Mouse (Mus musculus) limb, embryonic 15.5 days (tissue): ENCODE data around the gene Fignl2. TPM values are rescaled to one million over a fixed set of nuclear protein-coding genes. Genes with fewer than 3 reads are reported as not detected.

Source experiments
- ATAC-seq: fragments of 200-750 bp; cut with Nextera tagmentation; 2 replicates; pipeline ENCODE4 v1.8.0; 2017; ENCODE audit warnings: low read depth, moderate TSS enrichment; ENCODE audit not compliant: insufficient number of reproducible peaks, low FRiP score, low TSS enrichment
- H3K27ac ChIP-seq: fragments of 300-500 bp; sonication (generic); 2 replicates; pipeline ENCODE4 v1.5.1; 2015; ENCODE audit warnings: moderate library complexity, mild to moderate bottlenecking, inconsistent platforms
- H3K27me3 ChIP-seq: fragments of 300-500 bp; sonication (generic); 2 replicates; pipeline ENCODE4 v1.6.1; 2015; ENCODE audit warnings: inconsistent platforms
- H3K36me3 ChIP-seq: fragments of 300-500 bp; sonication (generic); 2 replicates; pipeline ENCODE4 v1.6.1; 2015; ENCODE audit warnings: inconsistent platforms
- H3K4me1 ChIP-seq: fragments of 300-500 bp; sonication (generic); 2 replicates; pipeline ENCODE4 v1.6.1; 2015; ENCODE audit warnings: inconsistent platforms
- H3K4me2 ChIP-seq: fragments of 300-500 bp; sonication (generic); 2 replicates; pipeline ENCODE4 v1.6.1; 2015; ENCODE audit warnings: mild to moderate bottlenecking, inconsistent platforms
- H3K4me3 ChIP-seq: fragments of 300-500 bp; sonication (generic); 2 replicates; pipeline ENCODE4 v1.5.1; 2015; ENCODE audit warnings: mild to moderate bottlenecking, inconsistent platforms
- H3K9ac ChIP-seq: fragments of 300-500 bp; sonication (generic); 2 replicates; pipeline ENCODE4 v1.6.1; 2015; ENCODE audit warnings: inconsistent platforms
- H3K9me3 ChIP-seq: fragments of 300-500 bp; sonication (generic); 2 replicates; pipeline ENCODE4 v1.6.1; 2016; ENCODE audit warnings: inconsistent platforms
- WGBS: fragments of 180-500 bp; shearing (Covaris S2); methylation state at CpG from one replicate; pipeline ENCODE4 v1.1.7; 2015; 5-methylcytosine and 5-hydroxymethylcytosine counted together
- polyA plus RNA-seq: library from polyadenylated mRNA; unstranded; fragments of >200 nt; fragmentation: Nextera tagmentation; extraction: Ambion mirVana; gene quantifications from 2 replicates; pipeline ENCODE4 v1.2.1, GENCODE M21; 2015

Gene Fignl2
- polyA plus RNA-seq, 1 experiment from 2014 or later, result 0.12 TPM

DNA sequence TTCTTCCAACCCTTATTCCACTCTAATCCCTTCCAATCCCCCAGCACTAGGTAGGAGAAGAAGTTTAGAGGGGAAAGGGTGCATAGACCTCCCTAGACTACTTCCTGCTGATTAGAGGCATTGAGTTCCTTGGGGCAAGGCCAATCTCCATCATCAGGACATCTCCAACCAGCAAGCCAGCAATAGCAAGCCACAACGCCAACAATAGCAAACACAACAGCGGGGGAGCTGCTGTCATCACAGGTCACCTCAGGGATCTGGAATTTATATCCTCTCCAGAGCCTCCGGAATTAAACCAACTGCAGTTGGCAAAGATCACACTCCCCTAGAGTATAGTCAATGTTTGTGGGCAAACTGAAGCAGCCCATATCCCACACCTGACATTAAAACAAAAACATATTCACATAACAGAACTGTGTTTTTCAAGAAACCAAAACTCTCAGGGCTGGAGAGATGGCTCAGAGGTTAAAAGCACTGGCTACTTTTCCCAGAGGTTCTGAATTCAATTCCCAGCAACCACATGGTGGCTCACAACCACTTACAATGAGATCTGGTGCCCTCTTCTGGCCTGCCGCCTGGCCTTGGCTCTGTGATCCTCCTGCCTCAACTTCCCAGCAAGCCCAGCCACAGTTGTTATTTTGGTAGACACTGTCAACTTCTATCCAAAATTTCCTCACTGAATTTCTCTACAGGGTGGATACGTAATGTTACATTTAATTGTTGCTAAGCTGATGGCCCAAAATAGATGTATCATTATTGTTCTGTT lies 29.7 kb upstream of the Fignl2 start:
- Histone ChIP-seq H3K27ac (no peak overlapping the region), H3K4me1 (peaks cover 8% of the 10 kb centered on the region; the same call in 1 of the 2 replicates), H3K9me3 (no peaks in the 10 kb centered on the region), H3K36me3 (no peaks in the 10 kb centered on the region), H3K9ac (no peak overlapping the region), H3K4me3 (no peak overlapping the region), H3K4me2 (no peak overlapping the region), H3K27me3 (no peaks in the 10 kb centered on the region)
- WGBS, result 84% methylated on average over 5 of the region's 5 CpGs
- ATAC-seq, result no peak

DNA sequence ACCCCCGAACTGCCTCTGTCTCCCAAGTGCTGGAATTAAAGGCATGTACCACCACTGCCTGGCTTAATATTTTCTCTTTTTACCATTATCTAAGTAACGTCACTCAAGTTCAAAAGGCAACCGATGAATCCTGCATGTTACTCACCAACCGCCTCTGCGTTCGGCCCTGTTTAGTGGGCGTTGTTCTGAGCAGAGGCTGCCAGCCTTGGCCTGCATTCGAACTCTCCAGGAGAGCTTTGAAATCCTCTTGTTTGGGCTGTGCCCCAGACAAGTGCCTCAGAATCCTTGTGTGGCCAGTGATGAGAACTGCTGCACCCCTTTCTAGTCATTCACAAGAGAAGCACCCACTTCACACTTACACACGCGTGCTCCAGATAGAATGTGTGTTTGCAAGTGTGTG lies 27.6 kb upstream of the Fignl2 start:
- peaks cover 8% of the 10 kb centered on the region; the same call in 1 of the 2 replicates for H3K4me1 ChIP-seq
- H3K9me3 ChIP-seq, result no peaks in the 10 kb centered on the region
- H3K27me3 ChIP-seq, result no peaks in the 10 kb centered on the region
- no peak overlapping the region for H3K4me3 ChIP-seq
- H3K4me2 ChIP-seq, result no peak overlapping the region
- ATAC-seq, result no peak
- H3K9ac ChIP-seq, result no peak overlapping the region
- WGBS, result 84% methylated on average over 10 of the region's 10 CpGs
- no peak overlapping the region for H3K27ac ChIP-seq
- no peaks in the 10 kb centered on the region for H3K36me3 ChIP-seq

DNA sequence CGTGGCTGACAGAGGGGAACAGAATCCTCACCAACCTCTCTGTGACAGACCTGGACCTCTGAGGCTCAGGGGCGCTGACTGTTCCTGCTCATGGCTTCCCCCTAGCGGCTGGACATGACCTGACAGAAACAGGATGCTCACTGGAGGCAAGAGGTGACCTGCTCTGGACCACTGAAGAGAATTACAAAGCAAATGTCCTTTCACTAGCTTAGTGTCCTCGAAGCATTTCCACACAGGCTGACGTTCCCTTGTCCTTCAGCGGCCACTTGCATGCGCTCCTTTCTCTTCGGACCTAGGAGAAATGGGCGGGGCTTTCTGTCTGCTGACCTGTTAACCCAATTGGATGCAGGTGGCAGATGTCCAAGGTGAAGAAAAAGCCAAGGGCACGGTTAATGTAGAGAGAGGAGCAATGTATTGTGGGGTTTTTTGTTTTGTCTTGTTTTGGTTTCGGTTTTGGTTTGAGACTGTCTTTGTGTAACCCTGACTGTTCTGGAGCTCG lies 27.2 kb upstream of the Fignl2 start:
- H3K36me3 ChIP-seq, result no peaks in the 10 kb centered on the region
- H3K9me3 ChIP-seq, result no peaks in the 10 kb centered on the region
- H3K27me3 ChIP-seq, result no peaks in the 10 kb centered on the region
- H3K27ac ChIP-seq, result no peak overlapping the region
- H3K4me3 ChIP-seq, result peak overlapping the region; percentile 10
- H3K9ac ChIP-seq, result no peak overlapping the region
- peaks cover 8% of the 10 kb centered on the region; the same call in 1 of the 2 replicates for H3K4me1 ChIP-seq
- peak overlapping the region; percentile 24; the same call in 1 of the 2 replicates for H3K4me2 ChIP-seq
- WGBS, result 18% methylated on average over 12 of the region's 12 CpGs
- ATAC-seq, result 0 out of 2 replicates have a peak, but pooled peaks have one; percentile 54

DNA sequence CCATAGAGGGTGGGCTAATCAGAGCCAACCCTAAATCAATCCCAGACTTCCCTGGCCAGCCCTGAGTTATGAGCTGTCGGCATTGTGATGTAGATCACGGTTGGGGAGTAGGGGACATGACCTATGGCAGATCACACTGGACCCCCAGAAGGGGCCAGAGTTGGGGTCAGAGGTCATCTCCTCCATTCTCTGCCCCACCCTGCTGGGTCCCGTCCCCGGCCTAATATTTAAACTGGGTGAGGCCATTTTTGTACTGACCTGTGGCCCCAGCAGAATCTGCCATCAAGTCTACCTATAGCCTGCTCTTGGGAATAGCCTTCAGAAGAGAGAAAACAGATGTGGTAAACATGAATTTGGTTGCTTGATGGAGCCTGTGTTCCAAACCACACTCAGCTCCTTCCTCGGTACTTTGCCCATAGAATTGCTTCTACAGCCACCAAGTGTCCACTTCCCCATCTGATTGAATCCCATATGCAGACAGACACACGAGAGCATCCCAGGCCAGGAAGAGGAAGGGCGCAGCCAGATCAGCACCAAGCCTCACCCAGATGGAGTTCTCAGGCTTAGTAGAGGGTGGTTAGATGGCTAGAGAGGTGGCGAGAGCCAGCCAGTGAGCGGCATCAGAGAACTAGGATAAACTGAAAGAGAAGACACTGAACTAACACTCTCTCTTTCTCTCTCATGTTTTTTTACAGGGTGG lies 25.4 kb upstream of the Fignl2 start:
- Histone ChIP-seq H3K9me3 (no peaks in the 10 kb centered on the region), H3K27me3 (no peaks in the 10 kb centered on the region), H3K4me3 (no peak overlapping the region), H3K36me3 (no peaks in the 10 kb centered on the region), H3K9ac (no peak overlapping the region), H3K4me2 (no peak overlapping the region), H3K4me1 (peaks cover 8% of the 10 kb centered on the region; the same call in 1 of the 2 replicates), H3K27ac (no peak overlapping the region)
- no peak for ATAC-seq
- WGBS, result 64% methylated on average over 9 of the region's 9 CpGs

DNA sequence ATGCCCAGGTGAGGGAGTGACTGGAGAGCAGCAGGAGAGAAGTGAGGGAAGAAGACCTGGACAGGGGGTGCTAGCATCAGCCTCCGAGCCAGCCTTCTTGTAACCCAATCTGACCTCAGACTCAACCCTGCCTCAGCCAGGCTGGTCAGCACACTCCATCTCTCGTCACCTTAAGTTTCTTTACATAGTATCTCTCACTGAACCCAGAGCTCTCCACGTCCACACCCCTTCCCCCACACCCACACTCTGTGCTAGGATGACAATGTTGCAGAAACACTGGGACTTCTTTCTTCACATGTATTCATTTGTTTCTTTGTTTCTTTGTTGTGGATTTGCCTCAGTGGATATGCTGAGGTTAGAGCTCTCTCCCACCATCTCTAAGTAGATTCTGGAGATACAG lies 22.6 kb upstream of the Fignl2 start:
- H3K27ac ChIP-seq, result no peak overlapping the region
- H3K9me3 ChIP-seq, result no peaks in the 10 kb centered on the region
- no peaks in the 10 kb centered on the region for H3K27me3 ChIP-seq
- WGBS, result 82% methylated on average over 3 of the region's 3 CpGs
- no peak overlapping the region for H3K4me2 ChIP-seq
- H3K9ac ChIP-seq, result no peak overlapping the region
- no peaks in the 10 kb centered on the region for H3K36me3 ChIP-seq
- ATAC-seq, result no peak
- peaks cover 17% of the 10 kb centered on the region for H3K4me1 ChIP-seq
- no peak overlapping the region for H3K4me3 ChIP-seq

DNA sequence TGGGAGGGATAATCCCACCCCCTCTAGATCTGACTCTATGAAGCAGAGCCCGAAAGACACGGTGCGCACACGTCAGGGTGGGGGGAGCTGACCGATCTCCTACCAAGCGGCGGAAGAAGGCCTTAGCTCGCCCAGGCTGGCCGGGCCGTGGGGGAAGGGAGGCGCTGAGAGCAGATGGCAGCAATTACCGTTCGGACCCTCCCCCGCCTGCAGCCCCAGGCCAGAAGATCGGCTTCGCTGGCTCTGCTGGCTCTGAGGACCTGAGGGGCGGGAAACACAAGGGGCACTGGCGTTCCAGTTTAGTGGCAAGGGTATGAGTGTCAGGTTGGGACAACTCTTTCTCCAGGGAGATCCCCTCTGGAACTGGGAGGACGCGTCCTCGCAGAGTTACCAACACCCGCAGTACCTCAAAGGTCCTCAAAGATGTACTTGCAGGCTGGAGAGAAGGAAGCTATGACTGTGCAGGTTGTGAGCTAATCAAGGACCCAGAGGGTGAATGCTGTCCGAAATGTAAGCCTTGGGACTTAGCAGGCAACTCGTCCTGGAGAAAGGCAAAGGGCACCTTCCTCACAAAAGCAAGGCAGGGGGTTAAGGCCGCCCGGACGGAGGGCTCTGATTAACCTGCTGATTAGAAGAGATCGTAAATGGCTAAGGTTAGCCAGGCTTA lies 19.8 kb upstream of the Fignl2 start:
- H3K36me3 ChIP-seq, result no peaks in the 10 kb centered on the region
- ATAC-seq, result no peak
- peak overlapping the region; percentile 36 for H3K4me2 ChIP-seq
- no peaks in the 10 kb centered on the region for H3K9me3 ChIP-seq
- 7% methylated on average over 28 of the region's 28 CpGs for WGBS
- peak overlapping the region; percentile 10; the same call in 1 of the 2 replicates for H3K4me3 ChIP-seq
- H3K9ac ChIP-seq, result no peak overlapping the region
- H3K27me3 ChIP-seq, result no peaks in the 10 kb centered on the region
- H3K4me1 ChIP-seq, result peaks cover 23% of the 10 kb centered on the region
- 0 out of 2 replicates have a peak overlapping the region, but pooled peaks have one; percentile 11 for H3K27ac ChIP-seq

DNA sequence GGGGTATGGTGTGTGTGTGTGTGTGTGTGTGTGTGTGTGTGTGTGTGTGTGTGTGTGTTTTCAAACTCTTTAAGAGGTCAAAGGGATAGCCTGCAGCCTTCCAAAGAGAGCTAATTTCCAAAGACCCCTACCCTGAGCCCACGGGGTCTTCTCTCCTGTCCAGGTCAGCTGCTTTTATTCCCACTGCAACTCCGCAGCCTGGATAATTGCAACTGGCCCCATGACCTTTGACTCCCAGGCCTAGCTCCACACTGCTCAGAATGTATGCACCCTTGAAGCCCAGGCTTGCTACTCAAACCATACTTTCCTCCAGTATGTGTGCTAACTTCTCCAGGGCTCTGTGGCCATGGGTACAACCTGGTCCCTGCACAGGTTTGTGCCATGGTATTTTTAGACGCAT lies 17.0 kb upstream of the Fignl2 start:
- H3K9me3 ChIP-seq, result no peaks in the 10 kb centered on the region
- no peaks in the 10 kb centered on the region for H3K27me3 ChIP-seq
- H3K4me3 ChIP-seq, result no peak overlapping the region
- ATAC-seq, result no peak
- peaks cover 35% of the 10 kb centered on the region for H3K4me1 ChIP-seq
- no peak overlapping the region for H3K27ac ChIP-seq
- 52% methylated on average over 3 of the region's 3 CpGs for WGBS
- H3K9ac ChIP-seq, result no peak overlapping the region
- no peaks in the 10 kb centered on the region for H3K36me3 ChIP-seq
- H3K4me2 ChIP-seq, result no peak overlapping the region

DNA sequence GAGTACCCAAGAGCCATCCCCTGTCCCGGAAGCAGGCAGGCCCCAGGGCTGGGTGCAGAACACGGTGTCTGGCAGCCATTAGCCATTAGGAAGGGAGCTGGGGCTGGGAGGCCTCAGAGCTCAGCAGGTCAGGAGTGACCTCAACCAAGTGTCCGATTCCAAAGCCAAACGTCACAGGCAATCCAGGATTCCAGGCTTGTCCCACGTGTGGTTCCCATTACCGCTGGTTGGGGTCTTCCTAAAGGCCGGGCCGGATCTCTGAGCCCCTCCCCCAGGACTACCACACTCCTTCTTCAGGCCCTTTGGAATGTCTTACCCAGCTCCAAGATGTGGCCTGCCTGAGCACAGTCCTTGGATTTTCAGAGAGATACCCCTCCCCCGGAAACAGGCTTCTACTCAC lies 16.6 kb upstream of the Fignl2 start:
- no peak overlapping the region for H3K4me3 ChIP-seq
- H3K9ac ChIP-seq, result no peak overlapping the region
- H3K9me3 ChIP-seq, result no peaks in the 10 kb centered on the region
- no peaks in the 10 kb centered on the region for H3K36me3 ChIP-seq
- no peaks in the 10 kb centered on the region for H3K27me3 ChIP-seq
- H3K4me2 ChIP-seq, result no peak overlapping the region
- WGBS, result 28% methylated on average over 9 of the region's 9 CpGs
- no peak for ATAC-seq
- H3K4me1 ChIP-seq, result peaks cover 35% of the 10 kb centered on the region
- no peak overlapping the region for H3K27ac ChIP-seq

DNA sequence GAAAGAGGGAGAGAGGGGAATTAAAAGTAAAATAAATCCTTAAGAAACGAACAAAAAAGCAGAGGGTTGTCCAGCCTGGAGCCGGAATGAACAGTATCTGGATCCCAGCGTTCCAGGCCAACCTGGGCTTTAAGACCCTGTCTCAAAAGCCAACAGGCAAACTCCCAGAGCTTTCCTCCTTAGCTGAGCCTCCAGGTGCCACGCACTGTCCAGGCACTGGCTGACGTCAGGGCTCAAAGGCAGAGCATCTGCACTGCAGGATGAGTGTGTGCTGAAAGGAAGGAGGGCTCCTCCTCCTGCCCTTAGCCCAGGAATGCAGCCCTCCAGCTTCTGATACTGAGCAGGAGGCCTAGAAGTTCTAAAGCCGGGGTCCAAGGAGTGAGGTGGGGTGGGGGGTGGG lies 15.6 kb upstream of the Fignl2 start:
- Histone ChIP-seq H3K9me3 (no peaks in the 10 kb centered on the region), H3K9ac (no peak overlapping the region), H3K27me3 (no peaks in the 10 kb centered on the region), H3K4me3 (no peak overlapping the region), H3K27ac (no peak overlapping the region), H3K4me1 (peaks cover 35% of the 10 kb centered on the region), H3K4me2 (no peak overlapping the region), H3K36me3 (no peaks in the 10 kb centered on the region)
- no peak for ATAC-seq
- 43% methylated on average over 6 of the region's 6 CpGs for WGBS

DNA sequence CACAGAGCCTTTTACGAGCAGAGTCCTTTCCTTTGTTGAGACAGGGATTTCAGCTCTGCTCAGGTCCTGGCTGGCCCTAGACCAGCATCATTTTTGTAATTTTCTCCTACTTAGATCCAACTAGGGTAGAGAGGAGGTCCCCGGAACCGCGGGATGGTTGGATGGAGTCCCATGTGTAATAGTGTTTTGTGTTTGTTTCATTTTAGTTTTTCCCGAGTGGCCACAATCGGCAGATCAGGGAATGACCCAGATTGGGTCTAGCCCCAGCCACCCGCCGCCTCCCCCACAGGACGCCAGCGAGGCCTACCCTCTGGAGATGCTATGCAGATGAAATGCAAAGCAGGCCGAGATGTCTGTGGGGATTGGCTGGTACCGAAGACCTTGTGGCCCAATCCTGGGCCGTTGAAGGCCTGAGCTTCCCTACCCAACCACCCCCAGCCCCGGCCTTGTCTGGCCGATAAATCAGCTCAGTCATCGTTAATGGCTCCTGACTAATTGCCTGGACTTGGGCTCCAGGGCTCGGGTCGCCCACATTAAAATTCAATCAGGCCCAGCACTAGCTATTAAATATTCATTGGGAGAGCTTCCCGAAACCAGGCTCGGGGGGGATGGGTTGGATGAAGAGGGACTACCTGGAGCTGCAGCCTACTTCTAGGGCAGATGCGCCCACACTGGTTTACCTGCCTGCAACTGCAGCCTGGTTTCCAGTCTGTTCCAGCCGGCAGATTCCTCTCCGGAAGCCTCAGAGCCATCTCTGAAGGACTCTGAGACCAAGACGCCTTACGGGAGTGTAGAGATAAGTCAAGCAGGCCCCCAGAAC lies 14.7 kb upstream of the Fignl2 start:
- H3K4me1 ChIP-seq, result peaks cover 30% of the 10 kb centered on the region
- no peak overlapping the region for H3K4me3 ChIP-seq
- no peaks in the 10 kb centered on the region for H3K9me3 ChIP-seq
- H3K4me2 ChIP-seq, result peak overlapping the region; percentile 29; the same call in 1 of the 2 replicates
- H3K9ac ChIP-seq, result no peak overlapping the region
- no peaks in the 10 kb centered on the region for H3K27me3 ChIP-seq
- 17% methylated on average over 25 of the region's 25 CpGs for WGBS
- no peaks in the 10 kb centered on the region for H3K36me3 ChIP-seq
- H3K27ac ChIP-seq, result no peak overlapping the region
- no peak for ATAC-seq

DNA sequence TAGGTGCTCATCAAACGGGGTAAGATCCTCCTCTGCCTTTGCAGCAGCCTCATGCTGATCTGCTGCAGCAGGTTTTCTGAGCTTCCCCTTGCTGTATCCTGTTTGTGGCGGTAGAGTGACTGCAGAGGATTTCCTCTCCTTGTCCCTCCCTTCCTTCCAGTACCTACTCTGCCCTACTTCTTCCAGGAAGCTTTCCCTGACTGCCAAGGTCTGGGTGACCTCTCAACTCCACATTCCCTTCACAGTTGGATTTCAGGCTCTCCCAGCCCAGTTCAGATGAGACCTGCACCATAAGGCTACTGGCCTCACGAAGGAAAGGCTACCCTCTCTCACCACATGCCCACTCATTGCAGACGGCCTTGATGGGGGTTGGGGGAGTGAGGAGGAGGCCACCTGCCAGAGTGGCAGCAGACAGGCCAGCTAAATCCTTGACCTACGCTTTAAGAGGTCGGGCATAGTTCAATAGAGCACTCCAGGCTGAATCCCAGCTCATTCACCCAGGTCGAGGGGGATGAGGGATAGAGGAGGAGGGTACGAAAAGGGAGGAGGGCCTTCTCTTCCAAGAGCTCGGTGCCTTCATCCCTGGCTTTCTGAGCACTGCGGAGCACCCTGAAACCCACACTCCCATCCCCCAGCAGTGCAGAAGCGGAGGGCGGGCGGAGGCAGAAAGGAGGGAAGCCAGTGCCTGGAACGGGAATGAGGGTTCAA lies 13.9 kb upstream of the Fignl2 start:
- ATAC-seq, result no peak
- no peak overlapping the region for H3K27ac ChIP-seq
- H3K9me3 ChIP-seq, result no peaks in the 10 kb centered on the region
- 39% methylated on average over 14 of the region's 14 CpGs for WGBS
- H3K27me3 ChIP-seq, result no peaks in the 10 kb centered on the region
- 0 out of 2 replicates have a peak overlapping the region, but pooled peaks have one; percentile 29 for H3K4me2 ChIP-seq
- H3K36me3 ChIP-seq, result no peaks in the 10 kb centered on the region
- peaks cover 25% of the 10 kb centered on the region for H3K4me1 ChIP-seq
- no peak overlapping the region for H3K9ac ChIP-seq
- H3K4me3 ChIP-seq, result no peak overlapping the region
